Mouse (Mus musculus): Measurements from ENCODE around the gene Ttc8.

Ttc8 gene

GRCm38 (mm10) chr12:99028665-99029064, 108.3 kb downstream of the Ttc8 start:
- DNase-seq (ENCODE audit: low spot score in 2 of 2) = no peak

DNA sequence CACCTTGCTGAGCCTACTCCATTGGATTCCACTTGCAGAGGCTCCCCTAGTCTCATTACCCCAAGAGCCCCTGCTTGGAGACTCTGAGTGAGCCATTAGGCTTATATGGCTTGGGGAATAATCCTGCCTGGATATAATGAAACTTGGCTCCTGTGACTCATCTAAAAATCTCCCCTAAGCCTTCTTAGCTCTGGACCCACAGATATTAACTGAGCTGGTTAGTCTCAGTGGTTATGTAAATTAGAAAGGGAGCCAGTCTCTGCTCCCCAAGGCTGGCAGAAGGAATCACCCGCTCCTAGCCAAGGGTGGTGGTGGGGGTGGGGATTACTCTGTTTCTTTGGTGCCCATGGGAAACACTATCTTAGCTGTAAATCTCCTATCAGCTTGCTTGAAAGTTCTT, 109.6 kb downstream of the Ttc8 start:
- DNase-seq (ENCODE audit: low spot score in 2 of 2) = no peak

All from natural killer cell, adult 2 months (primary cell).